Mouse (Mus musculus): ENCODE measurements at regions not wholly inside any gene's neighbourhood (a gene's known extent, or its start where the extent isn't known, plus 50 kb on each side); places are given as distances from the start of the nearest gene placed in this dataset.

GRCm38 (mm10) chr6:50059917-50060316 is 50.1 kb upstream of the Mpp6 start:
- DNase-seq (ENCODE audit: low spot score) = no peak
